Mouse (Mus musculus) midbrain, embryonic 12.5 days (tissue): ENCODE data around the gene Pheta1. TPM values are rescaled to one million over a fixed set of nuclear protein-coding genes. Genes with fewer than 3 reads are reported as not detected.

Experiments
- ATAC-seq: fragments of 200-750 bp; cut with Nextera tagmentation; 2 replicates; pipeline ENCODE4 v1.8.0; 2017; ENCODE audit warnings: low read depth, moderate TSS enrichment, moderate library complexity; ENCODE audit not compliant: low FRiP score
- H3K27ac ChIP-seq: fragments of 300-500 bp; sonication (generic); replicated peaks from 2 replicates; pipeline ENCODE4 v1.5.1; 2016; ENCODE audit warnings: mild to moderate bottlenecking
- H3K27me3 ChIP-seq: fragments of 300-500 bp; sonication (generic); 2 replicates; pipeline ENCODE4 v1.6.1; 2016; ENCODE audit warnings: mild to moderate bottlenecking
- H3K36me3 ChIP-seq: fragments of 300-500 bp; sonication (generic); 2 replicates; pipeline ENCODE4 v1.6.1; 2016
- H3K4me1 ChIP-seq: fragments of 300-500 bp; sonication (generic); 2 replicates; pipeline ENCODE4 v1.6.1; 2016
- H3K4me2 ChIP-seq: fragments of 300-500 bp; sonication (generic); replicated peaks from 2 replicates; pipeline ENCODE4 v1.6.1; 2016; ENCODE audit warnings: mild to moderate bottlenecking, moderate library complexity
- H3K4me3 ChIP-seq: fragments of 300-500 bp; sonication (generic); 2 replicates; pipeline ENCODE4 v1.5.1; 2016; ENCODE audit warnings: mild to moderate bottlenecking
- H3K9ac ChIP-seq: fragments of 300-500 bp; sonication (generic); replicated peaks from 2 replicates; pipeline ENCODE4 v1.6.1; 2016; ENCODE audit warnings: mild to moderate bottlenecking, moderate library complexity
- H3K9me3 ChIP-seq: fragments of 300-500 bp; sonication (generic); 2 replicates; pipeline ENCODE4 v1.6.1; 2016; ENCODE audit warnings: mild to moderate bottlenecking
- WGBS: fragments of 180-500 bp; shearing (Covaris S2); methylation state at CpG from one replicate; pipeline ENCODE4 v1.1.7; 2016; 5-methylcytosine and 5-hydroxymethylcytosine counted together
- polyA plus RNA-seq: library from polyadenylated mRNA; unstranded; fragments of >200 nt; fragmentation: Nextera tagmentation; extraction: Ambion mirVana; gene quantifications from 2 replicates; pipeline ENCODE4 v1.2.1, GENCODE M21; 2016

Pheta1 gene
- polyA plus RNA-seq, 1 experiment from 2014 or later = 53.5 TPM

- H3K27me3 ChIP-seq = peaks cover 49% of the 10 kb centered on the region
Observed at GRCm38 (mm10) chr5:121828491-121829432, 20.0 kb upstream of the Pheta1 start.

GRCm38 (mm10) chr5:121831002-121831601 is 17.7 kb upstream of the Pheta1 start:
- Histone ChIP-seq H3K9me3 (no peaks in the 10 kb centered on the region), H3K9ac (no peak overlapping the region), H3K4me1 (peaks cover 41% of the 10 kb centered on the region), H3K27me3 (peaks cover 65% of the 10 kb centered on the region), H3K27ac (no peak overlapping the region), H3K4me2 (no peak overlapping the region), H3K36me3 (0 out of 2 replicates have a peak, but pooled peaks cover 3% of the 10 kb centered on the region), H3K4me3 (no peak overlapping the region)
- WGBS = 94% methylated on average over 6 of the region's 6 CpGs
- ATAC-seq = no peak

More at GRCm38 (mm10) chr5:121828491-121829432, 20.0 kb upstream of the Pheta1 start:
- 4% methylated on average over 71 of the region's 82 CpGs for WGBS
- H3K4me2 ChIP-seq = peak overlapping the region; percentile 88
- H3K9ac ChIP-seq = peak overlapping the region; percentile 37
- H3K4me3 ChIP-seq = peak overlapping the region; percentile 45
- H3K4me1 ChIP-seq = peaks cover 26% of the 10 kb centered on the region
- H3K9me3 ChIP-seq = no peaks in the 10 kb centered on the region
- ATAC-seq = no peak; the same call in 1 of the 2 replicates
- no peak overlapping the region for H3K27ac ChIP-seq
- H3K36me3 ChIP-seq = 0 out of 2 replicates have a peak, but pooled peaks cover 3% of the 10 kb centered on the region

DNA sequence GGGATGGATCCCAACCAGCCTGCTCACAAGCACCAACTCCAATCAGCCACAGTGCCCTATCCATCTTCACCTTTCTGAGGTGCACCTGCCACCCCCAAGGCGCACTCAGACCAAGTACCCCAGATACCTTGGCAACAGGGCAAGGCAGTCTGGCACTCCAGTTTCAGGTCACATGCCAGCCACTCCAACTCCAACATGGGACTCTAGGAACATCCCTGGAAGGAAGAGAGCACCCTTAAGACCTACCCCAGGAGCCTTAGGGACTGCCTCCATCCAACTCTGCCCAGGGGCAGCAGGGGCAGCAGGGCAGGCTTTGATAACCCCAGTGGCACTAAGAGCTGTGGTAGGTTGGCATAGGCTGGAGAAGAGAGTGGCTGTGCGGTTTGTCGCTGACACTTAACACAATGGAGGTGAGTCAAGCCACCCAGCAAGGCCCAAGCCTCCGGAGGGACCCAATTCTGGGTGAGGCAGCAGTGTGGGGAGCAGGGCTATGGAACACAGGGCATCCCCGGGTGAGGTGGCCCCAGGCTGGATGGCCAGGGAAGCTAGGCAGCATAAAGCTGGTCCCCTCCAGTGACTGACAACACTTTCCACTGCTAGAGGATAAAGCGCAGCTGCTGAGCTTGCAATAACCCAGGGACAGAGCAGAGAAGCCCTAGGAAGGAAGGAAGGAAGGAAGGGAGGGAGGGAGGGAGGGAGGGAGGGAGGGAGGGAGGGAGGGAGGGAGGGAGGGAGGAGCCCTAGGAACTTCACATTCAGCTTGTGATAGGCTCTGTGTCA is 16.2 kb upstream of the Pheta1 start:
- H3K9ac ChIP-seq = no peak overlapping the region
- H3K4me2 ChIP-seq = no peak overlapping the region
- no peaks in the 10 kb centered on the region for H3K36me3 ChIP-seq
- 84% methylated on average over 6 of the region's 6 CpGs for WGBS
- peaks cover 49% of the 10 kb centered on the region for H3K4me1 ChIP-seq
- H3K27ac ChIP-seq = no peak overlapping the region
- H3K9me3 ChIP-seq = no peaks in the 10 kb centered on the region
- H3K27me3 ChIP-seq = peaks cover 61% of the 10 kb centered on the region
- H3K4me3 ChIP-seq = no peak overlapping the region
- no peak for ATAC-seq

DNA sequence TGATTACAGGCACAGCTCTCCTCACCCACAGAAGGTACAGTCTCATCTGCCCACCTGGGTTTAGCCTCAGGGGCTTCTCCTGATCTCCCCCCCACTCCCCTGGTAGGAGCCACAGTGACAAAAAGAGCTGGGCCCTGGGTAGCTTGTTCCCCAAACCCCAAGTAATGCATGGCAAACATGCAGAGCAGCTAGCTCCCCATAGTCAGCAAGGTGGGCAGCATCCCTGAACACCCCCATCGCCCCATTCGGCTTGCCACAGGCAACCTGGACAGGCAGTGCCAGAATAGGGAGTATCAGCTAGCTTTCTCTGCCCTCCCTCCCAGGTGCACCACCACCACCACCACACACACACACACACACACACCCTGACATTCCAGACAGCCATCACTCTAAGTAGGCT is 15.6 kb upstream of the Pheta1 start:
- Histone ChIP-seq H3K4me3 (no peak overlapping the region), H3K36me3 (no peaks in the 10 kb centered on the region), H3K27ac (no peak overlapping the region), H3K27me3 (peaks cover 61% of the 10 kb centered on the region), H3K4me2 (no peak overlapping the region), H3K9ac (no peak overlapping the region), H3K4me1 (peaks cover 54% of the 10 kb centered on the region), H3K9me3 (no peaks in the 10 kb centered on the region)
- 85% methylated on average over 2 of the region's 2 CpGs for WGBS
- no peak for ATAC-seq

DNA sequence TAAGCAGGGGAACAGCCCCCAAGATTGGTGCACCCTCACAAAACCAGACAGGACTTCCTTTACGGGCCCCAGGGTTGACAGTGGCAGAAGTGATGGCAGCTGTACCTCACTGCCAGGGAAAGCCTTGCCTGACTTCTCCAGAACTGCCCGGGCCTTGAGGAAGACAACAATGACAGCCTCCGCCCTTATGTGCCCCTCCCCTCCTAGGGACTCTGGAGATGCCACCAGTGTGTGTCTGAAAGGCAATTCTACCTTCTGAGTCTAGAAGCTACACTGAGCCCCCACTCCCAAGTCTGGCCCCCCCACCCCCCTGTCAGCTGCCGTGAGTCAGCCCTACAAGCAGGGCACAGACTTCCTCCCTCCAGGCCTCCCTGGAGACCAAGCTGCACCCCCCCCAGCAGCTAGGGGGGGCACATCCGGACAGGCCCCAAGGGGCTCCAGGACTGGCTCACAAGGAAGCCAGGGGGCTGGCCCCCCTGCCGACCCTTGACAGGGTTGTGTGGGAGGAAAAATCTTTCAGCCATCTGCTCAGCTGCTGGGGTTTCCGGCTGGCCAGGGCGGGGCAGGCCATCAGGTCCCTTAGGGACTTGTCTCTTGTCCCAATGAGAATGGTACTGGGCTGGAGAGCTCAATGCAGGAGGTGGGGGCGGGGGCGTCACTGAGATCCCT is 15.1 kb upstream of the Pheta1 start:
- H3K9ac ChIP-seq = no peak overlapping the region
- H3K4me3 ChIP-seq = no peak overlapping the region
- peaks cover 53% of the 10 kb centered on the region for H3K4me1 ChIP-seq
- no peak overlapping the region for H3K27ac ChIP-seq
- H3K4me2 ChIP-seq = no peak overlapping the region
- ATAC-seq = no peak
- peaks cover 61% of the 10 kb centered on the region for H3K27me3 ChIP-seq
- no peaks in the 10 kb centered on the region for H3K9me3 ChIP-seq
- 57% methylated on average over 10 of the region's 10 CpGs for WGBS
- H3K36me3 ChIP-seq = no peaks in the 10 kb centered on the region

GRCm38 (mm10) chr5:121834241-121834606 is 14.6 kb upstream of the Pheta1 start:
- Histone ChIP-seq H3K4me1 (peaks cover 51% of the 10 kb centered on the region), H3K27me3 (peaks cover 61% of the 10 kb centered on the region), H3K9me3 (no peaks in the 10 kb centered on the region), H3K4me2 (no peak overlapping the region), H3K9ac (no peak overlapping the region), H3K4me3 (no peak overlapping the region), H3K27ac (no peak overlapping the region), H3K36me3 (no peaks in the 10 kb centered on the region)
- WGBS = 80% methylated on average over 7 of the region's 7 CpGs
- no peak for ATAC-seq

- WGBS = 50% methylated on average over 12 of the region's 12 CpGs
- peak overlapping the region; percentile 79 for H3K4me2 ChIP-seq
- H3K4me1 ChIP-seq = peaks cover 48% of the 10 kb centered on the region
- H3K9ac ChIP-seq = 0 out of 2 replicates have a peak overlapping the region, but pooled peaks have one; percentile 75
- peaks cover 58% of the 10 kb centered on the region for H3K27me3 ChIP-seq
- H3K36me3 ChIP-seq = no peaks in the 10 kb centered on the region
- H3K9me3 ChIP-seq = no peaks in the 10 kb centered on the region
- H3K4me3 ChIP-seq = peak overlapping the region; percentile 54
- ATAC-seq = no peak
- H3K27ac ChIP-seq = no peak overlapping the region
Observed at GRCm38 (mm10) chr5:121834991-121835747, 13.6 kb upstream of the Pheta1 start.

DNA sequence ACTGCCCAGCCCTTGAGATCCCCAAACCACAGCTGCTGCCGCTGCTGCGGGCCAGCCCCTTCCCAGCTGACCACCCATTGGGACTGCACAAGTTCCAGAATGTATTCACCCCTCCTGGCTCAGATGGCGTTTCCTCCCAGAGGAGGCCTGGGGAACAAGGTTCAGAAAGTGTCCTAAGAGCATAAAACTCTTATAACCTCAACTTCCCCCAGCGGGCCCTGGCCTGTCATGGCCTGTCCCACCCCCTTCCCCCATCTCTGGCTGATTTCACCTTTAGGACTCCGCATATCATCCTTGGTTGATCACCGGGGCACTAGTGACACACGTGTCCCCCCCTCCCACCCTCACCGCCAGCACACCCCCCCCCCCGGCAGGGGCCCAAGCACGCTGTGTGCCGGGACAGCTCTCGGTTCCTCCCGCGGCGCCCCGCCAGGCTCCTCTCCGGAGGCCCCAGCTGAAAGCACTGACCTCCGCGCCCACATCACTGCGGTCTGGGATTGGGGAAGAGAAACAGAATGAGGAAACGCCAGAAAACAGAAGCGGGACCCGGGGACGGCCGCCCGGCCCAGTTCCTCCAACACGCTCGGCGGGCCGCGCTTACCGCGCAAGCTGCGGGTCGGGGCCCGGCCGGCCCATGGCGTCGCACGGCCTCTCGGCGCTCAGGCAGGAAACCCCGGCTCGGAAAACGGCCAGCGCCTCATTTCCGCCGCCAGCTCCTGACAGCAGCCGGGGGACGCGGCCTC is 12.7 kb upstream of the Pheta1 start:
- no peak overlapping the region for H3K27ac ChIP-seq
- peaks cover 48% of the 10 kb centered on the region for H3K4me1 ChIP-seq
- under 1% methylated on average over 47 of the region's 51 CpGs for whole genome bisulfite sequencing
- no peaks in the 10 kb centered on the region for H3K36me3 ChIP-seq
- peaks cover 56% of the 10 kb centered on the region for H3K27me3 ChIP-seq
- peak overlapping the region; percentile 79 for H3K4me2 ChIP-seq
- 0 out of 2 replicates have a peak, but pooled peaks have one; percentile 24 for ATAC-seq
- peak overlapping the region; percentile 54 for H3K4me3 ChIP-seq
- peak overlapping the region; percentile 75 for H3K9ac ChIP-seq
- H3K9me3 ChIP-seq = no peaks in the 10 kb centered on the region

- Histone ChIP-seq H3K36me3 (no peaks in the 10 kb centered on the region), H3K4me2 (peak overlapping the region; percentile 79), H3K4me3 (peak overlapping the region; percentile 54), H3K9me3 (no peaks in the 10 kb centered on the region), H3K9ac (peak overlapping the region; percentile 75), H3K4me1 (peaks cover 48% of the 10 kb centered on the region), H3K27me3 (peaks cover 62% of the 10 kb centered on the region), H3K27ac (no peak overlapping the region)
- ATAC-seq = peak; percentile 69
- WGBS = under 1% methylated on average over 58 of the region's 77 CpGs
Observed at GRCm38 (mm10) chr5:121836692-121837415, 11.9 kb upstream of the Pheta1 start.
